Mouse (Mus musculus) lung, adult 2 months (tissue): ENCODE results near the gene Ssb. TPM values are rescaled to one million over a fixed set of nuclear protein-coding genes. Genes with fewer than 3 reads are reported as not detected.

Experiments used
- DNase-seq: peaks from one replicate; pipeline ENCODE4 v3.0.0; 2022
- H3K4me1 ChIP-seq: fragments of 200-500 bp; 2 replicates; pipeline ENCODE4 v1.6.1; 2011; ENCODE audit warnings: low read length; ENCODE audit not compliant: control insufficient read depth, insufficient read depth
- H3K4me3 ChIP-seq: fragments of 200-500 bp; replicated peaks from 2 replicates; pipeline ENCODE3; 2011; ENCODE audit warnings: low read depth, mild to moderate bottlenecking, control low read depth, low read length; ENCODE audit errors: extremely low read depth
- CTCF ChIP-seq: fragments of 200-500 bp; IDR thresholded peaks from 2 replicates; pipeline ENCODE4 v1.5.1; 2011; ENCODE audit warnings: mild to moderate bottlenecking, low read length, control low read depth; ENCODE audit not compliant: insufficient read depth
- POLR2A ChIP-seq: fragments of 200-500 bp; IDR thresholded peaks from 2 replicates; pipeline ENCODE4 v1.6.1; 2011; ENCODE audit warnings: low read depth, mild to moderate bottlenecking, control low read depth, low read length, borderline replicate concordance; ENCODE audit errors: extremely low read depth
- WGBS: fragments of 180-500 bp; shearing (Covaris S2); methylation state at CpG from one replicate; pipeline ENCODE4 v1.1.7; 2018; 5-methylcytosine and 5-hydroxymethylcytosine counted together
- polyA plus RNA-seq: library from polyadenylated mRNA; depleted of rRNA; stranded (reverse); fragments of >200 nt; gene quantifications from 2 replicates; pipeline ENCODE4 v1.2.3, GENCODE M21; 2012

Gene Ssb
- polyA plus RNA-seq, 1 experiment, result 4.2 TPM

DNA sequence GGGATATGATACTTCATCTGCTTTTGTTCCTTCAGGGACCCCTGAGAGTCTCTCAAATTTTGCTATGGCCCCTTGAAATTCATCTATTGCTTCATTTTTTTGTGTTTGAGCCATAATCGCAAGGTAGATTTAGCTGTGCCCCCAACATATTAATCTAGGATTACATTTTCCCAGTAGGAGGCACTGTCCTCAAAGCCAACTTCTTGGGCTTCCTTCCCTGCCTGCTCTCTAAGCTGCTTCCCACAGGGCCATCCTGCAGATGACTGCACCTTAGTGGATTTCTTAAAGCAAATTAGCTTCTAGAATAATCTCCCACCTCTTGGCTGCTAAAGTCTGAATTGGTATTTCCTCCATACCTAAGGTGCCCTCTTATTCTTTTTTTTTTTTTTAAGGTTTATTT, 3.5 kb upstream of the Ssb start:
- Histone ChIP-seq H3K4me1 (no peaks in the 10 kb centered on the region), H3K4me3 (no peak overlapping the region)
- DNase-seq, result no peak
- TF ChIP-seq POLR2A, result no peak
- peak; percentile 12; the same call in 1 of the 2 replicates for TF ChIP-seq CTCF
- WGBS, result 70% methylated on average over 1 of the region's 1 CpGs

DNA sequence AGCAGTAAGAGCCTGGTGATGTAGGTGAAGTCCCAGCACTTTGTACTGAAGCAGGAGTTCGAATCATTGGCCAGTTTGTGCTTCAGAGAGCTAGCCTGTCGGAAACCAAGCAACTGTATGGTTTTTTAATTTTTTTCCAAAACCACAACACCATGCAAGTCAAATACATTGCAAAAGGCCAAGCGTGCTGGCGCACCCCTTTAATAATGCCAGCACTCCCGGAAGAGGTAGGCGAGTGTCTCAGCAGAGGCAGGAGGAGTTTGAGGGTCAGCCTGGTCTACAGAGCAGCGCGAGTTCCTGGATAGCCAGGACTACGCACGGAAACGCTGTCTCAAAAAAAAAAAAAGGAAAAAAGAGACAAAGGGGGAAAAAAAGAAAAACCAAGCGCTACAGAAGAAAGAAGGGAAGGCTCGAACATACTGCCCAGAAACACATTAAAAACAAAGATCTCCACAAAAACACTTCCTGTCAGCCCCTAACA, 350 bp upstream of the Ssb start:
- WGBS, result 5% methylated on average over 13 of the region's 13 CpGs
- DNase-seq, result peak; percentile 30
- TF ChIP-seq POLR2A (no peak), CTCF (no peak)

DNA sequence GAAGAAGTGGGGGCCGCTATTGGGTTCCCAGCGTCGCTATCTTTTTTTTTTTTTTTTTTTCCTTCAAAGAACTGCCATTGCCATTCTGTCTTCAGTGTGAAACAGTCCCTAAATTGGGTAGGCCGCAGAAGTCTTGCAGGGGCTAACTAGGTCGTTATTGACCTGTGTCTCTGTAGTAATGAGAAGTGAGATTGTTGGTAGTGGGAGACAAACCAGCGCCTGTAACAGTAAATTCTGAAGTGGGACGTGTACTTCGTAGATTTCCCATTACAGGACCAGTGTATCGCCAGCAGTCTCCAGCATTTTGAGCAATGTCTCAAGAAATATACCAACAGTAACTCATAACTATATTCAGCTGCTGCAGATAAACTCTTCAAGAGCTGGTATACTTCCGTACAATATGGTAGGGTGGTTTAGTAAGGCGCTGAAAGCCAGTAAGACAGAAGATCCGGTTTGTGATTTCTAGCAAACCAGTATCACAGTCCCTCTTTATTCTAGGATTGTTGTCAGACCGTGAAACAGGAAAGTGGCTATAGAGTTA, 825 bp downstream of the Ssb start:
- Histone ChIP-seq H3K4me1 (no peaks in the 10 kb centered on the region), H3K4me3 (peak overlapping the region; percentile 96)
- TF ChIP-seq CTCF (no peak), POLR2A (no peak)
- WGBS, result 1% methylated on average over 13 of the region's 13 CpGs
- DNase-seq, result no peak

More for the DNA sequence above, 350 bp upstream of the Ssb start:
- H3K4me1 ChIP-seq, result no peaks in the 10 kb centered on the region
- peak overlapping the region; percentile 82 for H3K4me3 ChIP-seq

DNA sequence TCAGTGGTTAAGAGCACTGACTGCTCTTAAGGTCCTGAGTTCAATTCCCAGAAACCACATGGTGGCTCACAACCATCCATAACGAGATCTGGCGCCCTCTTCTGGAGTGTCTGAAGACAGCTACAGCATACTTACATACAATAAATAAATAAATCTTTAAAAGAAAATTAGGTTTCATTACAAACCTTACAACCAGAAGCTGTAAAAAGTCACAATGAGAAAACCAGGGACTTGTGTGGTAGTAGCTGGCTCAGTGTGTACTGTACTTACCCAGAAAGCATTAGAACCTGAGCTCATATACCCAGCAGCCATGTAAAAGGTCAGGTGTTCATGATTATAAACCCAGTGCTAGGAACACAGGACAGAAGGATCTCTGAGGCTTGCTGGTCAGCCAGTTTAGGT, 22.6 kb downstream of the Ssb start:
- Histone ChIP-seq H3K4me1 (no peaks in the 10 kb centered on the region; the same call in 1 of the 2 replicates), H3K4me3 (no peak overlapping the region)
- DNase-seq, result no peak
- WGBS, result 59% methylated on average over 2 of the region's 2 CpGs
- TF ChIP-seq POLR2A, result no peak
- no peak for TF ChIP-seq CTCF

DNA sequence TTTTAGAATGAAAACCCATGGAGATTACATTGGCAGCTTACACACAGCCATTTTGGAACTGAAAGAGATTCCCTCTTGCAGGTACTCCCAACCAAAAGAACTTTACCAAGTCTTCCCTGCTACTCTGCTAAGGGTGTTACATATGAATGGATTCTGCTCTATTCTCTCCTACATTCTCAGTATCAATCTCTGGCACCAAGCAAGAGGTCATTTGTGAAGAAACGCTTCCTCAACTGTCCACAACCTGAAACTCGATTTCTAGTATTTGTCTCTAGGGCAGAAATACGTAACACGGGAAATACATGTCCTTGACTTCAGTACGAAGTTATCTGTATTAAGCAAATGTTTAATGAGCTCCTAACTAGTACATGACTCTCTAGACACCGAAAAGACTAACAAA, 23.2 kb downstream of the Ssb start:
- DNase-seq, result no peak
- 28% methylated on average over 6 of the region's 6 CpGs for WGBS
- H3K4me1 ChIP-seq, result no peaks in the 10 kb centered on the region; the same call in 1 of the 2 replicates
- H3K4me3 ChIP-seq, result peak overlapping the region; percentile 87
- TF ChIP-seq POLR2A (no peak), CTCF (no peak)

DNA sequence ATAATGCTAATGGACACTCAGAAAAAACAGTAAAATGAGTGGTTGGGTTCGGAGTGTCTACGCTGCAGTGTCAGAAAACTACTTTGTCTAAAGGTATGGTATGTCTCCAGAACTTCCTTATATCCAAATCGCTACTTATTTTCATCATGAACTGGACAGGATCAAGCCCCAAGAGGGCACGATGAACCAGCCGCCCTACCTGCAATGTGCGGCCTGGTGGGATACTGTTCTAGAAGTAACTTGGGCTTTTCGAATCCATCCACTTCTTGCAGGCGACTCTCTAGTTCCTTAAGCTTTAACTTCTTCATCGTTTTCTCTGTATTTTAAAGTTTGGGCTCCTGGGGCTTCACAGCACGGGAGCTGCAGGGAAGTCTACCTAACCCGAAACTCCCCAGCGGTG, 23.7 kb downstream of the Ssb start:
- WGBS, result 4% methylated on average over 12 of the region's 12 CpGs
- H3K4me1 ChIP-seq, result no peaks in the 10 kb centered on the region; the same call in 1 of the 2 replicates
- no peak for TF ChIP-seq CTCF
- no peak for TF ChIP-seq POLR2A
- no peak for DNase-seq
- H3K4me3 ChIP-seq, result peak overlapping the region; percentile 87

DNA sequence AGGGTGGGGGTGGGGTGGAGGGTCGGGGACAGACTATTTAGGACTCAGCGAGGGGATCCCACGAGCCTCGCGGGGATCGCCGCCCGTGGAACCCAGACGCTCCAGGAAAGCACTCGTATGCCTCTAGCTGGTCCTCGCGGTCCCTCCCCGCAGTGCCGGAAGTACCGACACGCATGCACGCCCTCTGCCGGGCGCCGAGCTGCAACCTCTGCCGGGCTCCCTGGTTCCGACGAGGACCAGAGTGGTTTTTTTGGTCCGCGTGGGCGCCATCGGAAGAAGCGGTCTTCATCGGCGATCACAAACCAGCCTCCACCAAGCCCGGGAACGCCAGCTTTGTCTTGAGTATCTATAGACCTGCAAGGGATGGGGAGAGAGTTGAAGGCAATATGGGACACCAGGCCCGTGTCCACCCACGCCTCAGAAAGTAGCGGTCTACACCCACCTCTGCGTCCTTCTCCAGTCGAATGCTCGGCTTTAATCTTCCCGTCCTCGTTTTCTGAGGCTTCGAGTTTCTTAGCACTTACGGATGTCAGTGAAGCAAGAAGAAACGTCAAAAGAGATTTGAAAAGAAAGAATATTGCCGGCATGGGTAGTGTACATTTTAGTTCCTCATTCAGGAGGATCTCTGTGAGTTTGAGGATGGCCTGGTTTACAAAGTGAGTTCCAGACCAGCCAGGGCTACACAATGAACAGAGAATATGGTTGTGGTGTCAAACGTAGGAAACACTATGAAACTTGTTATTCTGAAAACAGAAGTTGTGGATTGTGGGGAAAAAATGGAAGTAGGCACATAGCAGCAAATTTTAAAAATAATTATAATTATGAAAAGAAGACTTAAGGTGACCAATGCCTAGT, 24.3 kb downstream of the Ssb start, which contains the start of gene Mettl5:
Mettl5 (minus strand) TSS at position 165 of the 855 bp plus-strand sequence.
- WGBS, result 1% methylated on average over 45 of the region's 45 CpGs
- Histone ChIP-seq H3K4me1 (no peaks in the 10 kb centered on the region; the same call in 1 of the 2 replicates), H3K4me3 (peak within 1 kb of the TSS; percentile 87)
- TF ChIP-seq CTCF (0 out of 2 replicates have a peak, but pooled peaks have one; percentile 21), POLR2A (peak; percentile 92; the same call in 1 of the 2 replicates)
- peak; percentile 83 for DNase-seq

DNA sequence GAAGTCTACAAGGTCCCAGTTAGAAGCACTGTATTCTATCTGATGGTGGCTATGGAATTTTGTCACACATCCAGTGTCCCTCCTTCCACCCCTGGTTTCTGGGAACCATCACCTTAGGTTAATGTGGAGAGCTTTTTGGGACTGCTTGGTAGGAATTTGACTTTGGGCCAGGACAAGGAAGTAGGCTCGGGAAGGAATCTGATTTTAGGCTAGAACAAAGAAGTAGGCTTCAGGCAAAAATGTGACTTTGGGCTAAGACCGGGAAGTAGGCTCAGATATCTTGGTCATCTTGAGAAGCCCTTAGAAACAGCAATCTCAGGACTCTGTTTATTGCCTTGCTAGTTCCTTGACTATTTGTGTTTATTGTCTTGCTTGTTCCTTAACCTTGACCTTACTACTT, 27.6 kb downstream of the Ssb start:
- H3K4me3 ChIP-seq, result no peak overlapping the region
- 72% methylated on average over 2 of the region's 2 CpGs for WGBS
- no peaks in the 10 kb centered on the region; the same call in 1 of the 2 replicates for H3K4me1 ChIP-seq
- TF ChIP-seq POLR2A (no peak), CTCF (no peak)
- DNase-seq, result no peak

DNA sequence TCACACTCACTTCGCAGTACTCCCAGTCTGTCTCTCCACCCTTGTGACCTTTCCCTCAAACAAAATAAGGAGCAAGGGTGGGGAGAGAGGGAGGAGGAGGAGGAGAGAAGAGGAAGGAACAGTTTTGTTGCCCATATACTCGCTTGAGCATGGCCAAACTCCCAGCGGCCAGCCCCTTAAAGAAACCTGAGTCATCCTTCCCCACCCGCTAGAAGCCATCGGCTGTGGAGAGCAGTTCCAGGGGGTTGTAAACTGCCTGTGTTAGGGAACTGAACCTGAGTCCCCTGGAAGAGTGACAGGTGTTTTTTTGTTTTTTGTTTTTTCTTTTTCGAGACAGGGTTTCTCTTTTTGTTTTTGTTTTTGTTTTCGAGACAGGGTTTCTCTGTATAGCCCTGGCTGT, 29.5 kb downstream of the Ssb start:
- H3K4me3 ChIP-seq, result no peak overlapping the region
- no peaks in the 10 kb centered on the region; the same call in 1 of the 2 replicates for H3K4me1 ChIP-seq
- no peak for DNase-seq
- TF ChIP-seq POLR2A (no peak), CTCF (no peak)
- 52% methylated on average over 7 of the region's 7 CpGs for WGBS
